Mouse (Mus musculus) thymus, postnatal 25 days (tissue): Measurements from ENCODE around the gene Tmem211.
A peak's percentile ranks its signal among the peaks of the same experiment; 100 is the strongest.

Source experiments
- DNase-seq: peaks from one replicate; pipeline ENCODE4 v3.0.0; 2022

Tmem211 gene

GRCm38 (mm10) chr5:113281557-113281956, 54.8 kb downstream of the Tmem211 start:
- no peak for DNase-seq

DNA sequence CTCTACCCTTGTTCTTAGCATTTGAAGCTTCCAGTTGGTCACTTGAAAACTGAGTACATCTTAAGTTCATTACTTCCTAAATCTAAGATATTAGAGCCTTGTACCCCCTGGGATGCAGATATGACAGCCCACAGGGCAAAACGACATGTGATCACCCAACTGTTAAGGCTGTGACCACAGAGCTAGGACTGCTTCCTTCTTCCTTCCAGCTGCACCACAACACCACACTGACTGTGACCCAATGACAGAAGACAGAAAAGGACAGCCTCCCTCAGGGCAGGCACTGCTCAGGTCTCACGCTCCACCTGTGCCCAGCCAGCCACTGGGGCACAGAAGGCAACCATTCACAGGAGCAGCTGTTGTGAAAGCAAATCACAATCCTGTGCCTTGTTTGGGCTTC, 57.0 kb downstream of the Tmem211 start:
- DNase-seq, result no peak

DNA sequence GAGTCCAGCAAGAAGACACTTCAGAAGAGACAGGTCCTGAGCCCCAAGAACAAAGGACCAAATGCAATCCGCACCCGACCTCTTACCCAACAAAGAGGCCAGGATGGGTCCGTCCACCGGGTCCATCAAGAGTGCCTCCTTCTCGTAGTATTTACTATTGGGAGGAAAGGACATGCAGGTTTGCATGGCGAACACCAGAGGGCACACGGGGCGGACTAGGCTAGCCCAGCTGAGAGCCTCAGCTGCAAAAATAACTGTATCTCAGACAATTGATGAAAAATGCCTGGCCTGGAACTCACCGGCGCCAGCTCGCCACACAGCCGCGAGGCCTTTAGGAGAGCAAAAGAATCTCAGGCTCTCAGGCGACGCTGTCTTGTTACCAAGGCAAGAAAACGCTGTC, 58.8 kb downstream of the Tmem211 start:
- no peak for DNase-seq

GRCm38 (mm10) chr5:113286048-113286447, 59.3 kb downstream of the Tmem211 start:
- no peak for DNase-seq

- peak; percentile 42 for DNase-seq
Measured at GRCm38 (mm10) chr5:113286591-113287520, 60.1 kb downstream of the Tmem211 start.

GRCm38 (mm10) chr5:113287762-113288161, 61.1 kb downstream of the Tmem211 start:
- no peak for DNase-seq

DNA sequence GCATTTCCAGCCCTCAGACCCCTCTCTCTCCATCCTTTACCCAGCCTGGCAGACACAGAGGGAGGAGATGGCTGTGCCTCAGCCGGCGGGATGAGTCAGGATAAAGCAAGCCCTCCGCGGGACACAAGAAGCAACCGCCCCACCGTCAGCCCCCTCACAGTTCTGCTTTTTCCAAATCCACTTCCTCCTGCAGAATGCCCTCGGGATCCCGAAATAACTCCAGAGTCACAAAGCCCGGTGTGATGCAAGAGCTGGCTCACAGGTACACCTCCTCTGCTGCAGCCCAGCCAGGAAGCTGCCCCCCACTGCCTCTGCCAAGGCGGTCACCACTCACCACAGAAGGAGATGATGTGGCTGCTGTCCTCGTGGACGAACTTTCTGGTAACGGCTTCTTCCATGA, 61.8 kb downstream of the Tmem211 start:
- no peak for DNase-seq
